ENCODE assay signal across 8 mouse cellular contexts in genomic region chr4:84836979-84837378, GRCm38 (mm10). TPM values are rescaled to one million over a fixed set of nuclear protein-coding genes. Genes with fewer than 3 reads are reported as not detected.
DNase-seq lines count a peak whose midpoint lies in the region; ATAC-seq lines count a peak whose summit lies in the region.

No protein-coding gene starts in this region.

- peak; percentile 46 for ATAC-seq in activated CD4-positive, CD25-positive, alpha-beta regulatory T cell, adult 4 months
- ATAC-seq in hematopoietic stem cell, adult 5-6 weeks (replicated peaks in 1 of 2; ENCODE audit: insufficient read depth in 1 of 2, low FRiP score in 2 of 2, low TSS enrichment in 1 of 2, low read depth in 1 of 2, poor library complexity in 2 of 2, severe bottlenecking in 2 of 2) = peak; percentile 65 to 75; a peak in 3 of 4 replicates

- intact Hi-C loops in left cerebral cortex, postnatal 4 days (cut with DNase I) = no loop called here

- DNase-seq in cerebellum, adult 18-20 months = peak; percentile 39 to 43
- DNase-seq in cerebellum, adult 9-11 months = no peak
- peak; percentile 25 for DNase-seq in left cerebral cortex, postnatal 4 days
- DNase-seq in left cerebral cortex, adult 11 months (ENCODE audit: low spot score) = no peak
- DNase-seq in naive thymus-derived CD4-positive, alpha-beta T cell, adult 2 months (ENCODE audit: low read depth) = peak; percentile 20
- no peak for DNase-seq in T-cell, adult 2 months (ENCODE audit: low spot score)

RNA-seq across cellular contexts. Expression of gene Cntln, which starts 47.1 kb away (rescaled TPM):
- total RNA-seq in left cerebral cortex, postnatal 4 days (2021) = 10 to 100 TPM in 1 of 2 experiments, 1 to 10 TPM in 1; 9.3 to 10.5 TPM
- 1 to 10 TPM; 3.4 to 3.6 TPM for polyA plus RNA-seq in activated CD4-positive, CD25-positive, alpha-beta regulatory T cell, adult 4 months (2017; shearing (Covaris generic))
- total RNA-seq in hematopoietic stem cell, adult 5-6 weeks (2017) = 67.9 and 75.9 TPM in 2 replicates

Comparison
In these comparisons a context has a peak if more than half of its experiments do, and no peak if none do; other contexts are left out.
1. DNase-seq: peak in cerebellum, adult 18-20 months (2 of 2), left cerebral cortex, postnatal 4 days (single experiment) and naive thymus-derived CD4-positive, alpha-beta T cell, adult 2 months (single experiment); none in cerebellum, adult 9-11 months (single experiment), left cerebral cortex, adult 11 months (single experiment) and T-cell, adult 2 months (single experiment).